Mouse (Mus musculus): ENCODE results near the gene 1700003F12Rik. TPM values are rescaled to one million over a fixed set of nuclear protein-coding genes. Genes with fewer than 3 reads are reported as not detected.

Gene 1700003F12Rik
- polyA plus RNA-seq, 1 experiment, result 3.3 TPM

GRCm38 (mm10) chr2:154577744-154578067 lies 30.8 kb downstream of the 1700003F12Rik start:
- Histone ChIP-seq H3K27me3 (ENCODE audit: control insufficient read depth, insufficient read depth, low read length) (no peaks in the 10 kb centered on the region), H3K36me3 (ENCODE audit: control insufficient read depth, insufficient read depth, low read length) (no peaks in the 10 kb centered on the region), H3K27ac (ENCODE audit: control insufficient read depth, insufficient read depth, low read length) (peak overlapping the region; percentile 6; the same call in 1 of the 2 replicates), H3K4me1 (replicated peaks; ENCODE audit: control insufficient read depth, insufficient read depth, low read length) (peaks cover 20% of the 10 kb centered on the region), H3K4me3 (ENCODE audit: control insufficient read depth, insufficient read depth, low read length) (no peak overlapping the region)
- TF ChIP-seq CTCF (IDR thresholded peaks at IDR 0.05; ENCODE audit: borderline replicate concordance, control insufficient read depth, extremely low read depth, insufficient read depth, low read length, poor library complexity) (no peak), POLR2A (IDR thresholded peaks at IDR 0.05; ENCODE audit: control insufficient read depth, extremely low read depth, insufficient read depth, low read length, poor library complexity) (no peak)
- DNase-seq, result no peak
- WGBS, result 95% methylated on average over 6 of the region's 6 CpGs

GRCm38 (mm10) chr2:154580586-154580985 lies 33.7 kb downstream of the 1700003F12Rik start:
- no peak for DNase-seq
- WGBS, result 93% methylated on average over 8 of the region's 8 CpGs
- peaks cover 16% of the 10 kb centered on the region for H3K4me1 ChIP-seq (replicated peaks; ENCODE audit: control insufficient read depth, insufficient read depth, low read length)
- H3K36me3 ChIP-seq (ENCODE audit: control insufficient read depth, insufficient read depth, low read length), result peaks cover 2% of the 10 kb centered on the region; the same call in 1 of the 2 replicates
- H3K27ac ChIP-seq (ENCODE audit: control insufficient read depth, insufficient read depth, low read length), result no peak overlapping the region
- H3K27me3 ChIP-seq (ENCODE audit: control insufficient read depth, insufficient read depth, low read length), result no peaks in the 10 kb centered on the region
- TF ChIP-seq POLR2A (IDR thresholded peaks at IDR 0.05; ENCODE audit: control insufficient read depth, extremely low read depth, insufficient read depth, low read length, poor library complexity) (no peak), CTCF (IDR thresholded peaks at IDR 0.05; ENCODE audit: borderline replicate concordance, control insufficient read depth, extremely low read depth, insufficient read depth, low read length, poor library complexity) (no peak)
- H3K4me3 ChIP-seq (ENCODE audit: control insufficient read depth, insufficient read depth, low read length), result no peak overlapping the region

- no peak overlapping the region for H3K27ac ChIP-seq (ENCODE audit: control insufficient read depth, insufficient read depth, low read length)
- WGBS, result 100% methylated on average over 1 of the region's 1 CpGs
- no peak for DNase-seq
- no peaks in the 10 kb centered on the region for H3K27me3 ChIP-seq (ENCODE audit: control insufficient read depth, insufficient read depth, low read length)
- no peak overlapping the region for H3K4me3 ChIP-seq (ENCODE audit: control insufficient read depth, insufficient read depth, low read length)
- TF ChIP-seq CTCF (IDR thresholded peaks at IDR 0.05; ENCODE audit: borderline replicate concordance, control insufficient read depth, extremely low read depth, insufficient read depth, low read length, poor library complexity) (no peak), POLR2A (IDR thresholded peaks at IDR 0.05; ENCODE audit: control insufficient read depth, extremely low read depth, insufficient read depth, low read length, poor library complexity) (no peak)
- peaks cover 7% of the 10 kb centered on the region; the same call in 1 of the 2 replicates for H3K36me3 ChIP-seq (ENCODE audit: control insufficient read depth, insufficient read depth, low read length)
- peaks cover 12% of the 10 kb centered on the region for H3K4me1 ChIP-seq (replicated peaks; ENCODE audit: control insufficient read depth, insufficient read depth, low read length)
Observed at GRCm38 (mm10) chr2:154581421-154581820, 34.5 kb downstream of the 1700003F12Rik start.

- no peak for TF ChIP-seq CTCF (IDR thresholded peaks at IDR 0.05; ENCODE audit: borderline replicate concordance, control insufficient read depth, extremely low read depth, insufficient read depth, low read length, poor library complexity)
- no peak for TF ChIP-seq POLR2A (IDR thresholded peaks at IDR 0.05; ENCODE audit: control insufficient read depth, extremely low read depth, insufficient read depth, low read length, poor library complexity)
- Histone ChIP-seq H3K4me3 (ENCODE audit: control insufficient read depth, insufficient read depth, low read length) (no peak overlapping the region), H3K27me3 (ENCODE audit: control insufficient read depth, insufficient read depth, low read length) (no peaks in the 10 kb centered on the region), H3K4me1 (replicated peaks; ENCODE audit: control insufficient read depth, insufficient read depth, low read length) (no peaks in the 10 kb centered on the region), H3K36me3 (ENCODE audit: control insufficient read depth, insufficient read depth, low read length) (peaks cover 25% of the 10 kb centered on the region), H3K27ac (ENCODE audit: control insufficient read depth, insufficient read depth, low read length) (no peak overlapping the region)
- DNase-seq, result no peak
- 80% methylated on average over 15 of the region's 15 CpGs for WGBS
Observed at GRCm38 (mm10) chr2:154583906-154584872, 37.3 kb downstream of the 1700003F12Rik start.

GRCm38 (mm10) chr2:154584931-154585601 lies 38.2 kb downstream of the 1700003F12Rik start:
- peaks cover 25% of the 10 kb centered on the region for H3K36me3 ChIP-seq (ENCODE audit: control insufficient read depth, insufficient read depth, low read length)
- H3K27me3 ChIP-seq (ENCODE audit: control insufficient read depth, insufficient read depth, low read length), result no peaks in the 10 kb centered on the region
- no peak overlapping the region for H3K4me3 ChIP-seq (ENCODE audit: control insufficient read depth, insufficient read depth, low read length)
- DNase-seq, result no peak
- no peaks in the 10 kb centered on the region for H3K4me1 ChIP-seq (replicated peaks; ENCODE audit: control insufficient read depth, insufficient read depth, low read length)
- 87% methylated on average over 17 of the region's 17 CpGs for WGBS
- H3K27ac ChIP-seq (ENCODE audit: control insufficient read depth, insufficient read depth, low read length), result no peak overlapping the region
- no peak for TF ChIP-seq CTCF (IDR thresholded peaks at IDR 0.05; ENCODE audit: borderline replicate concordance, control insufficient read depth, extremely low read depth, insufficient read depth, low read length, poor library complexity)
- no peak for TF ChIP-seq POLR2A (IDR thresholded peaks at IDR 0.05; ENCODE audit: control insufficient read depth, extremely low read depth, insufficient read depth, low read length, poor library complexity)

GRCm38 (mm10) chr2:154586405-154586804 lies 39.5 kb downstream of the 1700003F12Rik start:
- Histone ChIP-seq H3K36me3 (ENCODE audit: control insufficient read depth, insufficient read depth, low read length) (peaks cover 25% of the 10 kb centered on the region), H3K27ac (ENCODE audit: control insufficient read depth, insufficient read depth, low read length) (no peak overlapping the region), H3K27me3 (ENCODE audit: control insufficient read depth, insufficient read depth, low read length) (no peaks in the 10 kb centered on the region), H3K4me1 (replicated peaks; ENCODE audit: control insufficient read depth, insufficient read depth, low read length) (no peaks in the 10 kb centered on the region), H3K4me3 (ENCODE audit: control insufficient read depth, insufficient read depth, low read length) (no peak overlapping the region)
- peak; percentile 67 for DNase-seq
- WGBS, result 88% methylated on average over 5 of the region's 5 CpGs
- no peak for TF ChIP-seq POLR2A (IDR thresholded peaks at IDR 0.05; ENCODE audit: control insufficient read depth, extremely low read depth, insufficient read depth, low read length, poor library complexity)
- no peak for TF ChIP-seq CTCF (IDR thresholded peaks at IDR 0.05; ENCODE audit: borderline replicate concordance, control insufficient read depth, extremely low read depth, insufficient read depth, low read length, poor library complexity)
